8 mouse cellular contexts compared by ENCODE assay signal in the genomic region with DNA sequence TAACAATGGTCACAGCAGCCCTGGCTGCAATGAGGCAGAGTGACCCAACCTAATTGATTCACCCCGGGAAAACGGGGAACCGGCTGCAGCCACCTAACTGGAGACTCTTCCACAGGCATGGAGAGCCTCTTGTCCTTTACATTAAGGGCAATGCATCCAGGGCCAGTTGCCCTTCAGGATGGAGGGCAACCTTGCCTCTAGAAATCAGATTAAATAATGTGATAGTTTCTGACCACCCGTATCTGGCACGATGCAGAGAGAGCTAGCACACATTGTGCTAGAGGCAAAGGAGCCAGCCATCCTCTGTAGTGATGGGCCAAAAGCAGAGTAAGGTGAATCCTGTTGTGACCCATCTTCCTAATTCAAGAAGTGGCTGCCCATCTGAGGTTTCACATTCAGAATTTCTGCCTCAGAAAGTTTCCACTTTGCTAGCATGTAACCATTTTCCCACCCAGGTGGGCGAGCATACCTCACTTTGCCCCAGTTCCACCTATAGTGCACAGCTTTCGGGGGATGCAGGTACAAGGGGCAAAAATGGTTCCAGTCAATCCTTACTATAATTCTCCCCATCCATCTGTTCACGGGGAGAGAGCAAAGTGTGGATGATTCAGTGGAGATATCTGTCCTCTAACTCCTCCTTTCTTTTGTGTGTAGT. TPM values are rescaled to one million over a fixed set of nuclear protein-coding genes. Genes with fewer than 3 reads are reported as not detected.
DNase-seq lines count a peak whose midpoint lies in the region; ATAC-seq and TF ChIP-seq lines count a peak whose summit lies in the region.

No protein-coding gene starts in this region.

- no peaks in the 10 kb centered on the region for H3K27me3 ChIP-seq in kidney, postnatal 0 days (ENCODE audit: insufficient read depth, low read length)
- no peaks in the 10 kb centered on the region for H3K27me3 ChIP-seq in intestine, embryonic 16.5 days (replicated peaks; ENCODE audit: control insufficient read depth, insufficient read depth, low read length)
- H3K27me3 ChIP-seq in neural tube, embryonic 15.5 days (replicated peaks), result no peaks in the 10 kb centered on the region

- ATAC-seq in kidney, postnatal 0 days (replicated peaks; ENCODE audit: low FRiP score, low read depth), result no peak
- no peak for ATAC-seq in intestine, embryonic 16.5 days
- no peak for ATAC-seq in neural tube, embryonic 15.5 days (ENCODE audit: low FRiP score)

- WGBS in kidney, postnatal 0 days, result 40% methylated on average over 8 of the region's 8 CpGs
- WGBS in intestine, embryonic 16.5 days, result 40% methylated on average over 8 of the region's 8 CpGs
- 29% methylated on average over 8 of the region's 8 CpGs for WGBS in neural tube, embryonic 15.5 days

- peak overlapping the region; percentile 75 for H3K4me3 ChIP-seq in kidney, postnatal 0 days (replicated peaks; ENCODE audit: low read depth, low read length)
- H3K4me3 ChIP-seq in intestine, embryonic 16.5 days (ENCODE audit: low read length), result peak overlapping the region; percentile 83
- peak overlapping the region; percentile 82 for H3K4me3 ChIP-seq in neural tube, embryonic 15.5 days (replicated peaks)

- DNase-seq in kidney, postnatal 0 days (ENCODE audit: low spot score), result no peak
- DNase-seq in kidney, adult 18-20 months, result no peak
- DNase-seq in embryo, embryonic 9.5 days (ENCODE audit: extremely low spot score), result peak; percentile 10
- DNase-seq in B cell, adult 2 months, result no peak
- no peak for DNase-seq in thymus, postnatal 0 days (ENCODE audit: low spot score)
- DNase-seq in left cerebral cortex, postnatal 25 days (ENCODE audit: low spot score in 2 of 2), result no peak

- H3K4me1 ChIP-seq in kidney, postnatal 0 days (replicated peaks; ENCODE audit: insufficient read depth, low read length), result 0 out of 2 replicates have a peak, but pooled peaks cover 3% of the 10 kb centered on the region
- H3K4me1 ChIP-seq in intestine, embryonic 16.5 days (ENCODE audit: control insufficient read depth, insufficient read depth, low read length), result peaks cover 13% of the 10 kb centered on the region
- H3K4me1 ChIP-seq in neural tube, embryonic 15.5 days, result peaks cover 32% of the 10 kb centered on the region

- H3K36me3 ChIP-seq in kidney, postnatal 0 days (ENCODE audit: insufficient read depth, low read length), result no peaks in the 10 kb centered on the region
- no peaks in the 10 kb centered on the region for H3K36me3 ChIP-seq in intestine, embryonic 16.5 days (ENCODE audit: control insufficient read depth, insufficient read depth, low read length)
- no peaks in the 10 kb centered on the region for H3K36me3 ChIP-seq in neural tube, embryonic 15.5 days

- no peak for TF ChIP-seq CTCF in kidney, postnatal 0 days (IDR thresholded peaks at IDR 0.05; ENCODE audit: low read depth)

- no peak overlapping the region; the same call in 1 of the 2 replicates for H3K27ac ChIP-seq in kidney, postnatal 0 days
- H3K27ac ChIP-seq in intestine, embryonic 16.5 days (ENCODE audit: low read length), result peak overlapping the region; percentile 96
- H3K27ac ChIP-seq in neural tube, embryonic 15.5 days (replicated peaks), result peak overlapping the region; percentile 94

- H3K4me2 ChIP-seq in kidney, postnatal 0 days (ENCODE audit: low read length), result peak overlapping the region; percentile 91
- peak overlapping the region; percentile 86 for H3K4me2 ChIP-seq in intestine, embryonic 16.5 days (ENCODE audit: low read depth, low read length)
- H3K4me2 ChIP-seq in neural tube, embryonic 15.5 days, result peak overlapping the region; percentile 75

- peak overlapping the region; percentile 81 for H3K9ac ChIP-seq in kidney, postnatal 0 days (ENCODE audit: low read depth, low read length)
- H3K9ac ChIP-seq in intestine, embryonic 16.5 days (ENCODE audit: low read depth, low read length), result peak overlapping the region; percentile 87
- H3K9ac ChIP-seq in neural tube, embryonic 15.5 days (replicated peaks), result peak overlapping the region; percentile 78

- no peaks in the 10 kb centered on the region for H3K9me3 ChIP-seq in kidney, postnatal 0 days (replicated peaks; ENCODE audit: low read length)
- H3K9me3 ChIP-seq in intestine, embryonic 16.5 days (ENCODE audit: control insufficient read depth, low read length), result no peaks in the 10 kb centered on the region
- H3K9me3 ChIP-seq in neural tube, embryonic 15.5 days (replicated peaks), result no peaks in the 10 kb centered on the region

- intact Hi-C loops in left cerebral cortex, postnatal 25 days (cut with DNase I), result no loop called here

RNA-seq across cellular contexts. Expression of gene Tmtc4, which starts 1.9 kb away (rescaled TPM):
- polyA plus RNA-seq in kidney, postnatal 0 days (2015; fragmentation: Nextera tagmentation; extraction: Ambion mirVana), result 25.8 and 28.4 TPM in 2 replicates
- 15.9 and 17.4 TPM in 2 replicates for polyA plus RNA-seq in intestine, embryonic 16.5 days (2015; fragmentation: Nextera tagmentation; extraction: Ambion mirVana)
- 49.0 and 57.2 TPM in 2 replicates for polyA plus RNA-seq in neural tube, embryonic 15.5 days (2015; fragmentation: Nextera tagmentation; extraction: Ambion mirVana)
- 5.9 and 7.6 TPM in 2 replicates for polyA plus RNA-seq in thymus, postnatal 0 days (2015; fragmentation: Nextera tagmentation; extraction: Ambion mirVana)
- total RNA-seq in left cerebral cortex, postnatal 25 days (2021), result 10 to 100 TPM; 20.8 to 22.6 TPM
